Mouse (Mus musculus) midbrain, postnatal 0 days (tissue): ENCODE results near the gene Lin7c. TPM values are rescaled to one million over a fixed set of nuclear protein-coding genes. Genes with fewer than 3 reads are reported as not detected.

ENCODE experiments used
- ATAC-seq: fragments of 200-750 bp; cut with Nextera tagmentation; 2 replicates; pipeline ENCODE4 v1.8.0; 2017; ENCODE audit warnings: moderate number of reproducible peaks, mild to moderate bottlenecking, moderate TSS enrichment, moderate library complexity; ENCODE audit not compliant: low FRiP score
- DNase-seq: peaks from one replicate; pipeline ENCODE4 v3.0.0-alpha.2; 2015; ENCODE audit warnings: low spot score
- H3K27ac ChIP-seq: fragments of 300-500 bp; sonication (generic); 2 replicates; pipeline ENCODE4 v1.5.1; 2014; ENCODE audit warnings: low read depth, mild to moderate bottlenecking, low read length, mixed read lengths
- H3K27me3 ChIP-seq: fragments of 300-500 bp; sonication (generic); 2 replicates; pipeline ENCODE4 v1.6.1; 2014; ENCODE audit warnings: low read length, control low read depth, mixed read lengths; ENCODE audit not compliant: insufficient read depth
- H3K36me3 ChIP-seq: fragments of 300-500 bp; sonication (generic); 2 replicates; pipeline ENCODE4 v1.6.1; 2014; ENCODE audit warnings: low read length, control low read depth, mixed read lengths; ENCODE audit not compliant: insufficient read depth
- H3K4me1 ChIP-seq: fragments of 300-500 bp; sonication (generic); 2 replicates; pipeline ENCODE4 v1.6.1; 2014; ENCODE audit warnings: mild to moderate bottlenecking, control low read depth, antibody characterized with exemption, low read length, mixed read lengths; ENCODE audit not compliant: insufficient read depth
- H3K4me2 ChIP-seq: fragments of 300-500 bp; sonication (generic); 2 replicates; pipeline ENCODE4 v1.6.1; 2014; ENCODE audit warnings: low read depth, mild to moderate bottlenecking, low read length, mixed read lengths; ENCODE audit not compliant: poor library complexity, severe bottlenecking
- H3K4me3 ChIP-seq: fragments of 300-500 bp; sonication (generic); 2 replicates; pipeline ENCODE4 v1.5.1; 2014; ENCODE audit warnings: low read depth, mild to moderate bottlenecking, low read length, moderate library complexity
- H3K9ac ChIP-seq: fragments of 300-500 bp; sonication (generic); replicated peaks from 2 replicates; pipeline ENCODE4 v1.6.1; 2014; ENCODE audit warnings: mild to moderate bottlenecking, low read length, moderate library complexity, mixed read lengths; ENCODE audit not compliant: poor library complexity, severe bottlenecking
- H3K9me3 ChIP-seq: fragments of 300-500 bp; sonication (generic); 2 replicates; pipeline ENCODE4 v1.6.1; 2016; ENCODE audit warnings: low read length, control low read depth
- CTCF ChIP-seq: IDR thresholded peaks from 2 replicates; pipeline ENCODE4 v1.5.1; 2016; ENCODE audit warnings: antibody characterized with exemption, mild to moderate bottlenecking
- WGBS: fragments of 180-500 bp; shearing (Covaris S2); extraction: QIAGEN DNeasy Blood & Tissue Kit; methylation state at CpG from one replicate; pipeline ENCODE4 v1.1.7; 2014; 5-methylcytosine and 5-hydroxymethylcytosine counted together
- polyA plus RNA-seq: library from polyadenylated mRNA; unstranded; fragments of >200 nt; fragmentation: Nextera tagmentation; extraction: Ambion mirVana; gene quantifications from 2 replicates; pipeline ENCODE4 v1.2.1, GENCODE M21; 2015
- total RNA-seq: library from RNA; depleted of rRNA; stranded (reverse); fragments of >200 nt; gene quantifications from 2 replicates; pipeline ENCODE4 v1.2.3, GENCODE M21; 2014; rRNA removed

The Lin7c gene
- total and polyA plus RNA-seq, 2 experiments from 2014 or later: 209 to 232 TPM

DNA sequence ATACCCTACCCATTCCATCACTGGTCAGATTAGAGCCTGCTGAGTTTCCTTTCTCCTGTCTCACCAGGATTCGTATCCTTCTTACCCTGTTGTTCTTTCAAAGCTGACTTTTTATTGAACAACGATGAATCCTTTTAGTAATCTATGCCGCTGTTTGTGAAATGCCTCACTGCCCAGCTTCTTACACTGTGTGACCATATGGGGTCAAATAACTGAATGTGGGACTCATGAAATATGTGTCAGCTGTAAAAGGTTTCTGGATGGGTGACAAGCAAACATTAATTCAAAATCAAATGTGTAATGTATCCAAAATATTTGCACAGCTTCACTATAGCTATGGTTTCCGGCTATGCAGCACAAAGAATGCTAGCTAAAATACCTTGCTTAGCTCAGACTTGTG is 54.9 kb downstream of the Lin7c start:
- TF ChIP-seq CTCF: no peak
- H3K27ac ChIP-seq: no peak overlapping the region
- H3K9ac ChIP-seq: no peak overlapping the region
- DNase-seq (no peak), ATAC-seq (no peak)
- H3K36me3 ChIP-seq: no peaks in the 10 kb centered on the region
- H3K4me3 ChIP-seq: no peak overlapping the region
- 55% methylated on average over 4 of the region's 4 CpGs for WGBS
- H3K4me1 ChIP-seq: no peaks in the 10 kb centered on the region
- H3K27me3 ChIP-seq: no peaks in the 10 kb centered on the region
- no peaks in the 10 kb centered on the region for H3K9me3 ChIP-seq
- H3K4me2 ChIP-seq: no peak overlapping the region

GRCm38 (mm10) chr2:109946426-109946825 is 55.8 kb downstream of the Lin7c start:
- WGBS: 94% methylated on average over 6 of the region's 6 CpGs
- no peak overlapping the region for H3K4me2 ChIP-seq
- H3K4me1 ChIP-seq: no peaks in the 10 kb centered on the region
- ATAC-seq (no peak), DNase-seq (no peak)
- H3K27me3 ChIP-seq: no peaks in the 10 kb centered on the region
- H3K9me3 ChIP-seq: no peaks in the 10 kb centered on the region
- no peak overlapping the region for H3K27ac ChIP-seq
- no peak overlapping the region for H3K4me3 ChIP-seq
- H3K36me3 ChIP-seq: no peaks in the 10 kb centered on the region
- no peak overlapping the region for H3K9ac ChIP-seq
- no peak for TF ChIP-seq CTCF

GRCm38 (mm10) chr2:109949519-109949918 is 58.9 kb downstream of the Lin7c start:
- no peak overlapping the region for H3K4me3 ChIP-seq
- no peaks in the 10 kb centered on the region for H3K27me3 ChIP-seq
- no peak for TF ChIP-seq CTCF
- no peak overlapping the region for H3K4me2 ChIP-seq
- H3K27ac ChIP-seq: no peak overlapping the region
- H3K9ac ChIP-seq: no peak overlapping the region
- peaks cover 3% of the 10 kb centered on the region; the same call in 1 of the 2 replicates for H3K4me1 ChIP-seq
- no peak for DNase-seq
- ATAC-seq: no peak
- H3K9me3 ChIP-seq: no peaks in the 10 kb centered on the region
- no peaks in the 10 kb centered on the region for H3K36me3 ChIP-seq

DNA sequence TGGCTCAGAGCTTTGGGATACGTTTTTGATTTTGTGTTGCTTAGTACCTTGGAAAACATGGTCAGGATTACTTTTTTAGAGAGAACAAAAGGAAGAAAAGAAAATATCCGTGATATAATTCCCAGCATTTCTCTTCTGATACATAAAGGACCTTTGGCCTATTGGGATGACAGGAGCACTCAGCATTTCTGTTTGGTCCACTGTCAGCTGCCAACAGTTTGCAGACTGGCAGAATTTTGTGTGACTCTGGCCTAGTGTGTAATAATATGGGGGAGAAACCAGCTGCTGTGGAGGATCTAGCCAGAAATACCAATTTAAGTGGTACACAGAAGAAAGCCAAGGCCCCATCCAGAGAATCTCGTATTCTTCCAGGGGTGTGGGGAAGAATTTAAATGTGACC is 59.7 kb downstream of the Lin7c start:
- H3K27ac ChIP-seq: no peak overlapping the region
- ATAC-seq (no peak), DNase-seq (no peak)
- H3K4me2 ChIP-seq: no peak overlapping the region
- WGBS: 59% methylated on average over 3 of the region's 3 CpGs
- H3K4me3 ChIP-seq: no peak overlapping the region
- no peaks in the 10 kb centered on the region for H3K9me3 ChIP-seq
- H3K36me3 ChIP-seq: no peaks in the 10 kb centered on the region
- H3K27me3 ChIP-seq: no peaks in the 10 kb centered on the region
- H3K4me1 ChIP-seq: peaks cover 3% of the 10 kb centered on the region; the same call in 1 of the 2 replicates
- TF ChIP-seq CTCF: no peak
- H3K9ac ChIP-seq: no peak overlapping the region

Other genes with a start within 250 kb of the Lin7c start
- gene Bdnf, start 216.2 kb upstream of the Lin7c start, total RNA-seq: 7.2 and 7.8 TPM in 2 replicates
- gene Bdnf, start 216.2 kb upstream of the Lin7c start, polyA plus RNA-seq: 10.7 TPM in 2 replicates
- 33.4 and 36.4 TPM in 2 replicates for gene Lgr4, start 26.8 kb downstream of the Lin7c start, total RNA-seq
- 9.9 and 10.1 TPM in 2 replicates for gene Lgr4, start 26.8 kb downstream of the Lin7c start, polyA plus RNA-seq
- 19.8 and 22.5 TPM in 2 replicates for gene Ccdc34, start 127.0 kb downstream of the Lin7c start, total RNA-seq
- 27.7 and 28.9 TPM in 2 replicates for gene Ccdc34, start 127.0 kb downstream of the Lin7c start, polyA plus RNA-seq